ENCODE assay signal across 13 mouse cellular contexts in the genomic region with DNA sequence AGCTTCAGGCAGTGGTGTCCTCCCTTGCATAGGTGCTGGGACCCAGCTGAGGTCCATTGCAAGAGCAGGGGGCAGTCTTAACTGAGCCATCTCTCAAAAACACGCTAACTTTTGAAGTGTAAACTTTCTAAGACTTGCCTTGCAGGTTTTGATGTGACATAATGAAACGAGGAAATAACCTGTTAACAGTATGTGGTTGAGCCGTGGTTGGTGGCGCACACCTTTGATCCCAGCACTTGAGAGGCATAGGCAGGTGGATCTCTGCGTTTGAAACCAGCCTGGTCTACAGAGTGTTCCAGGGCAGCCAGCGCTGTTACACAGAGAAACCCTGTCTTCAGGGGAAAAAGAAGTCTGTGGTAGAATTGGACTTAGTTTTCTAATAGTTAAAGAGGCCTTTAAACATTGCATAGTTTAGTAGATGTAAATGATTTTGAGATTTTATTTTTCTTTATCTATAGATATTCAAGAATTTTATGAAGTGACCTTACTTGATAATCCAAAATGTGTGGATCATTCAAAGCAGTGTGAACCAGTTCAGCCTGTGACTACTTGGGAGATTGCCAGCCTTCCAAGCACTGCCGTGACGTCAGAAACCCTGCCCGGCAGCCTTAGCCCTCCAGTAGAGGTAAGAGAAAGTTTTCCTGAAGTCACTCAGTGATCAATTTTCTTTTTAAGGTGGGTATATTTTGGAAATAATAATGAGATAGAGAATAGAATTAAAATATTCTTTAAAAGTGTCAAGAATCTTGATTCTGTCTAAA. TPM values are rescaled to one million over a fixed set of nuclear protein-coding genes. Genes with fewer than 3 reads are reported as not detected.
A peak's percentile ranks its signal among the peaks of the same experiment; 100 is the strongest.
DNase-seq lines count a peak whose midpoint lies in the region; ATAC-seq and TF ChIP-seq lines count a peak whose summit lies in the region.
"Had no signal": no experiment of that assay in that cellular context is flagged by ENCODE, and none has a peak within 500 bp of the region (broad histone marks: within the 10 kb centered on the region; RNA-seq: fewer than 3 reads in every experiment).

No protein-coding gene starts in this region.

- H3K27me3 ChIP-seq in forebrain, embryonic 14.5 days (replicated peaks; ENCODE audit: control insufficient read depth, insufficient read depth, low read length), result no peaks in the 10 kb centered on the region
- no peaks in the 10 kb centered on the region for H3K27me3 ChIP-seq in forebrain, embryonic 15.5 days
- H3K27me3 ChIP-seq: CH12.LX; forebrain, embryonic 12.5 days; liver, embryonic 13.5 days; midbrain, embryonic 15.5 days had no signal

- WGBS in forebrain, embryonic 14.5 days, result 84% methylated on average over 9 of the region's 9 CpGs
- WGBS in forebrain, embryonic 15.5 days, result 82% methylated on average over 9 of the region's 9 CpGs
- 63% methylated on average over 9 of the region's 9 CpGs for whole genome bisulfite sequencing in lung, adult 2 months

- H3K4me3 ChIP-seq in forebrain, embryonic 14.5 days (ENCODE audit: low read depth, low read length), result no peak overlapping the region
- no peak overlapping the region for H3K4me3 ChIP-seq in forebrain, embryonic 15.5 days
- no peak overlapping the region for H3K4me3 ChIP-seq in lung, adult 2 months (replicated peaks; ENCODE audit: extremely low read depth, low read depth, low read length)
- H3K4me3 ChIP-seq: forebrain, embryonic 12.5 days; liver, embryonic 13.5 days; midbrain, embryonic 15.5 days had no signal

- TF ChIP-seq POLR2A in lung, adult 2 months (IDR thresholded peaks at IDR 0.05; ENCODE audit: borderline replicate concordance, extremely low read depth, low read depth, low read length), result no peak

- TF ChIP-seq CTCF in lung, adult 2 months (IDR thresholded peaks at IDR 0.05; ENCODE audit: insufficient read depth, low read length), result no peak

- H3K36me3 ChIP-seq in forebrain, embryonic 14.5 days (ENCODE audit: control insufficient read depth, insufficient read depth, low read length), result peaks cover 6% of the 10 kb centered on the region
- 0 out of 2 replicates have a peak, but pooled peaks cover 3% of the 10 kb centered on the region for H3K36me3 ChIP-seq in forebrain, embryonic 15.5 days
- H3K36me3 ChIP-seq: midbrain, embryonic 15.5 days had no signal

- no peaks in the 10 kb centered on the region for H3K9me3 ChIP-seq in forebrain, embryonic 14.5 days (replicated peaks; ENCODE audit: control insufficient read depth, low read length)
- H3K9me3 ChIP-seq in forebrain, embryonic 15.5 days, result no peaks in the 10 kb centered on the region
- H3K9me3 ChIP-seq: forebrain, embryonic 12.5 days; liver, embryonic 13.5 days; midbrain, embryonic 15.5 days had no signal

- H3K4me1 ChIP-seq in forebrain, embryonic 14.5 days (ENCODE audit: control insufficient read depth, insufficient read depth, low read length), result no peaks in the 10 kb centered on the region
- H3K4me1 ChIP-seq in forebrain, embryonic 15.5 days, result no peaks in the 10 kb centered on the region
- peaks cover 3% of the 10 kb centered on the region for H3K4me1 ChIP-seq in lung, adult 2 months (ENCODE audit: control insufficient read depth, insufficient read depth, low read length)
- H3K4me1 ChIP-seq: forebrain, embryonic 12.5 days; midbrain, embryonic 15.5 days had no signal

- no peak for ATAC-seq in forebrain, embryonic 14.5 days
- no peak for ATAC-seq in forebrain, embryonic 15.5 days (replicated peaks)
- ATAC-seq: hindbrain, embryonic 16.5 days; midbrain, embryonic 15.5 days had no signal

- no peak overlapping the region for H3K9ac ChIP-seq in forebrain, embryonic 14.5 days (ENCODE audit: low read length)
- H3K9ac ChIP-seq in forebrain, embryonic 15.5 days (replicated peaks), result no peak overlapping the region
- H3K9ac ChIP-seq: forebrain, embryonic 12.5 days; liver, embryonic 13.5 days; midbrain, embryonic 15.5 days had no signal

- peak; percentile 25 for DNase-seq in forebrain, embryonic 14.5 days (ENCODE audit: low spot score)
- peak; percentile 25 for DNase-seq in lung, adult 2 months
- DNase-seq in lung, postnatal 4 days, result no peak
- DNase-seq in kidney, postnatal 14 days, result peak; percentile 72
- peak; percentile 23 to 35 for DNase-seq in thymus, postnatal 36 days
- no peak for DNase-seq in ovary, postnatal 36 days (ENCODE audit: low spot score)
- no peak for DNase-seq in cerebellum, adult 9-10 months
- DNase-seq: liver, embryonic 13.5 days had no signal

- H3K4me2 ChIP-seq in forebrain, embryonic 14.5 days (ENCODE audit: low read length), result no peak overlapping the region
- H3K4me2 ChIP-seq in forebrain, embryonic 15.5 days (replicated peaks), result no peak overlapping the region
- H3K4me2 ChIP-seq: forebrain, embryonic 12.5 days; liver, embryonic 13.5 days; midbrain, embryonic 15.5 days had no signal

- no peak overlapping the region for H3K27ac ChIP-seq in forebrain, embryonic 14.5 days (ENCODE audit: low read depth, low read length)
- H3K27ac ChIP-seq in forebrain, embryonic 15.5 days (replicated peaks), result no peak overlapping the region
- H3K27ac ChIP-seq: forebrain, embryonic 12.5 days; liver, embryonic 13.5 days; midbrain, embryonic 15.5 days had no signal

RNA-seq across cellular contexts. Expression of gene Dlg1, which starts 20.6 kb away (rescaled TPM):
- 14.1 and 17.2 TPM in 2 replicates for polyA plus RNA-seq in forebrain, embryonic 14.5 days (2014; fragmentation: Nextera tagmentation; extraction: Ambion mirVana)
- 17.7 and 20.9 TPM in 2 replicates for polyA plus RNA-seq in forebrain, embryonic 15.5 days (2015; fragmentation: Nextera tagmentation; extraction: Ambion mirVana)
- 14.0 and 22.0 TPM in 2 replicates for polyA plus RNA-seq in lung, adult 2 months (2012; rRNA removed)

Comparison
In these comparisons a context has a peak if more than half of its experiments do, and no peak if none do; other contexts are left out.
1. DNase-seq: peak in forebrain, embryonic 14.5 days (single experiment), lung, adult 2 months (single experiment), kidney, postnatal 14 days (single experiment) and thymus, postnatal 36 days (2 of 2); none in lung, postnatal 4 days (0 of 2), ovary, postnatal 36 days (single experiment) and cerebellum, adult 9-10 months (single experiment).